Mouse (Mus musculus): ENCODE data around the gene Zfp526.

DNA sequence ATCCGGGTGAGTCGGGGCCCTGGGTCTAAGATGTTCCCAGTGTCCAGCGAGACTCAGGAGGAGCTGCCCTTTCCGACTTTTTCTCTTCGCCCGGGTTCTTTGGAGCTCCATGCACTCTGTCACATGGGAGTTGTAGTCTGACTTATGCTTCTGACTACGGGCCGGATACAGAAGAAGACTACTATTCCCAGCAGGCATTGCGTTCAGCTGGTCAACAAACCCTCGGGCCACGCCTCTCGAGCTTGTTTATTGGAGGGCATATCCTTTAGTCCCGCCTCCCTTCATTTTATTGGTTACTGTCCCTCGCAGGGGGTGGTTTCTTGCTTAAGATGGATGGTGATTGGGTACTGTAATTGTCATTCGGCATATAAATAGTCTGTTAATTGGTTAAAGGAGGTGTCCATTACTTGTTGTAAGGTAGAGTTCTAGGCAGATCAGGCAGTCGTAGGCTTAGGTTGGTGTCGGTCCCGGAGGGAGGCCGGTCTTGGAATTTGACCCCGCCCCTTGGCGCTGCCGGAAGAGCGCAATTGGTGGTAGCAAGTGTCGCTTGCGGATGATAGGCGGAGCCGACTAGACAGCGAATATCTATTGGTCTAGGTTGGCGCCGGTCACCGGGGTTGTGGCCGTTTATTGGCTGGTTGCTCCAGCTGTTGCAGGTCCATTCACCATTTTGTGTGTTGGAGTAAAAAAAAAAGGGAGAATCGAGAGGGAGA lies 46.7 kb downstream of the Zfp526 start:
- TF ChIP-seq CTCF (IDR thresholded peaks at IDR 0.05; ENCODE audit: insufficient read depth, low read length) (no peak), POLR2A (IDR thresholded peaks at IDR 0.05; ENCODE audit: borderline replicate concordance, extremely low read depth, low read depth, low read length) (no peak; the same call in 1 of the 2 replicates)
